Mouse (Mus musculus): ENCODE measurements around the gene Wdr26.

DNA sequence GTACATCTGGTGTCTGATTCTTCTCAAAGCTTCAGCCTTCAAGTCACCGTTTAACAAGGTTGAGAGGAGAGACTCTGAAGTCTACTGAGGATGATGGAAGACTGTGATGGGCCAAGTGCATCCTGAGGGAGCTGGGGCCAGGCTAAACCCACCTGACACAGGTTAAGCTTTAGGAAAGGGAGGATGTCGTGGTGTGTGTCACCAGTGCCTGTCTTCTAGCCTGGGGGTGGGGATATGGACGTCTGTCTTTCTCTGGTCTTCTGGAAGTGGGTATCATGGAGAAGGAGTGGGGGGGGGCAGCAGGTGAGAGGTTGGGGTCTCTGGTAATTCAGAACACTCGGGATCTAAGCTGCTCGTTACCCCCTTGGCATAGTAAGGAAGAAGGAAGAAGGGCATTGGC lies 13.5 kb upstream of the Wdr26 start:
- no peak for TF ChIP-seq CTCF (IDR thresholded peaks at IDR 0.05; ENCODE audit: control insufficient read depth, insufficient read depth, insufficient replicate concordance, low read depth, low read length)
- TF ChIP-seq POLR2A (IDR thresholded peaks at IDR 0.05; ENCODE audit: control insufficient read depth, low read depth, low read length), result no peak

All from testis, adult 2 months (tissue).